ENCODE assay signal across 8 mouse cellular contexts in the genomic region with DNA sequence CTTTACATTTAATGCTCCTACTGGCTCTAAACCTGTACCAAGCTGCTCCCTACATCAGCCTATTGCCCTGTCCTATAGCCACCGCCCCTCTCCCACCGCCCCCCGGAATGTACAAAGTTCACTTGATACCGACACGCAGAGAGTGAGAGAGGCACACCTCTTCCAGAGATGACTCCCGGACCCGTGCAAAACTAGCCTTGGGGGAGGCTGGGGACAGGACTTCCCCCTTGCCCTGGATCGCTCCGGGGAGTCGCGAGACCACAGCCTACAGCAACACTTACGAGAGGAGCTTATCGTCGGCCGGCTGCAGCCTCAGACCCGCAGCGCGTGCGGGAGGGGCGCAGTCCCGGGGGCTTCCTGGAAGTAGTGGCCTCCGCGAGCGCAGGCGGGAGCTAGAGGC. TPM values are rescaled to one million over a fixed set of nuclear protein-coding genes. Genes with fewer than 3 reads are reported as not detected.
DNase-seq lines count a peak whose midpoint lies in the region; ATAC-seq and TF ChIP-seq lines count a peak whose summit lies in the region.

No protein-coding gene starts in this region.

- no peaks in the 10 kb centered on the region for H3K27me3 ChIP-seq in kidney, embryonic 15.5 days
- no peaks in the 10 kb centered on the region for H3K27me3 ChIP-seq in heart, postnatal 0 days (ENCODE audit: control insufficient read depth, insufficient read depth, low read length)
- no peaks in the 10 kb centered on the region for H3K27me3 ChIP-seq in liver, embryonic 15.5 days

- DNase-seq in kidney, postnatal 25 days = no peak
- peak; percentile 65 for DNase-seq in ZHBTc4 (ENCODE audit: low read depth, low spot score)
- DNase-seq in heart, postnatal 0 days (ENCODE audit: low spot score) = peak; percentile 29
- no peak for DNase-seq in Muller cell, postnatal 12 days (ENCODE audit: inconsistent ontology term)
- no peak for DNase-seq in left cerebral cortex, postnatal 10 days (ENCODE audit: extremely low spot score in 1 of 2, low spot score in 2 of 2)
- no peak for DNase-seq in cerebellum, adult 9-11 months

- peak; percentile 6 for ATAC-seq in kidney, embryonic 15.5 days (replicated peaks; ENCODE audit: low FRiP score)
- ATAC-seq in heart, postnatal 0 days (ENCODE audit: insufficient read depth, low read depth) = no peak
- ATAC-seq in liver, embryonic 15.5 days (ENCODE audit: insufficient read depth) = peak; percentile 4

- peaks cover 29% of the 10 kb centered on the region for H3K36me3 ChIP-seq in kidney, embryonic 15.5 days
- H3K36me3 ChIP-seq in heart, postnatal 0 days (replicated peaks; ENCODE audit: control insufficient read depth, insufficient read depth, low read length) = 0 out of 2 replicates have a peak, but pooled peaks cover 4% of the 10 kb centered on the region
- no peaks in the 10 kb centered on the region for H3K36me3 ChIP-seq in liver, embryonic 15.5 days (replicated peaks)

- peak overlapping the region; percentile 84 for H3K9ac ChIP-seq in kidney, embryonic 15.5 days
- H3K9ac ChIP-seq in heart, postnatal 0 days (replicated peaks; ENCODE audit: low read depth, low read length) = peak overlapping the region; percentile 71
- peak overlapping the region; percentile 69 for H3K9ac ChIP-seq in liver, embryonic 15.5 days

- peak overlapping the region; percentile 84 for H3K4me2 ChIP-seq in kidney, embryonic 15.5 days
- H3K4me2 ChIP-seq in heart, postnatal 0 days (ENCODE audit: low read depth, low read length) = peak overlapping the region; percentile 78
- H3K4me2 ChIP-seq in liver, embryonic 15.5 days = peak overlapping the region; percentile 95

- H3K9me3 ChIP-seq in kidney, embryonic 15.5 days (replicated peaks) = no peaks in the 10 kb centered on the region
- H3K9me3 ChIP-seq in heart, postnatal 0 days (replicated peaks; ENCODE audit: control insufficient read depth, low read length) = no peaks in the 10 kb centered on the region
- no peaks in the 10 kb centered on the region for H3K9me3 ChIP-seq in liver, embryonic 15.5 days (replicated peaks)

- H3K4me1 ChIP-seq in kidney, embryonic 15.5 days = peaks cover 48% of the 10 kb centered on the region
- peaks cover 16% of the 10 kb centered on the region for H3K4me1 ChIP-seq in heart, postnatal 0 days (ENCODE audit: control insufficient read depth, insufficient read depth)
- peaks cover 68% of the 10 kb centered on the region for H3K4me1 ChIP-seq in liver, embryonic 15.5 days (replicated peaks)

- under 1% methylated on average over 25 of the region's 25 CpGs for WGBS in kidney, embryonic 15.5 days
- WGBS in heart, postnatal 0 days = under 1% methylated on average over 25 of the region's 25 CpGs
- under 1% methylated on average over 25 of the region's 25 CpGs for WGBS in liver, embryonic 15.5 days (ENCODE audit: insufficient replicate concordance)

- intact Hi-C loops in left cerebral cortex, postnatal 10 days (cut with DNase I) = no loop called here

- TF ChIP-seq EP300 in heart, postnatal 0 days (IDR thresholded peaks at IDR 0.05; ENCODE audit: low read depth) = no peak

- no peak for TF ChIP-seq CTCF in heart, postnatal 0 days (IDR thresholded peaks at IDR 0.05; ENCODE audit: low read depth)

- H3K4me3 ChIP-seq in kidney, embryonic 15.5 days (replicated peaks) = peak overlapping the region; percentile 71
- peak overlapping the region; percentile 63 for H3K4me3 ChIP-seq in heart, postnatal 0 days (ENCODE audit: low read depth, low read length)
- peak overlapping the region; percentile 70 for H3K4me3 ChIP-seq in liver, embryonic 15.5 days (replicated peaks)

- H3K27ac ChIP-seq in kidney, embryonic 15.5 days = peak overlapping the region; percentile 95
- peak overlapping the region; percentile 53 for H3K27ac ChIP-seq in heart, postnatal 0 days (ENCODE audit: low read depth)
- peak overlapping the region; percentile 86 for H3K27ac ChIP-seq in liver, embryonic 15.5 days (replicated peaks)

RNA-seq across cellular contexts. Expression of gene Iqce, which starts 0.5 kb away (rescaled TPM):
- polyA plus RNA-seq in kidney, embryonic 15.5 days (2015; fragmentation: Nextera tagmentation; extraction: Ambion mirVana) = 25.7 and 29.3 TPM in 2 replicates
- total RNA-seq in heart, postnatal 0 days (2014; rRNA removed; ENCODE audit: low replicate concordance) = 3.8 and 9.6 TPM in 2 replicates
- polyA plus RNA-seq in heart, postnatal 0 days (2015; fragmentation: Nextera tagmentation; extraction: Ambion mirVana) = 4.8 and 5.1 TPM in 2 replicates
- 4.1 and 4.2 TPM in 2 replicates for polyA plus RNA-seq in liver, embryonic 15.5 days (2015; fragmentation: Nextera tagmentation; extraction: Ambion mirVana)
- total RNA-seq in left cerebral cortex, postnatal 10 days (2021) = 10 to 100 TPM; 50.8 to 60.9 TPM

RNA-seq across cellular contexts. Expression of gene Brat1, which starts 3.1 kb away (rescaled TPM):
- polyA plus RNA-seq in kidney, embryonic 15.5 days (2015; fragmentation: Nextera tagmentation; extraction: Ambion mirVana) = 21.5 and 25.0 TPM in 2 replicates
- 19.3 and 25.0 TPM in 2 replicates for total RNA-seq in heart, postnatal 0 days (2014; rRNA removed; ENCODE audit: low replicate concordance)
- polyA plus RNA-seq in heart, postnatal 0 days (2015; fragmentation: Nextera tagmentation; extraction: Ambion mirVana) = 9.5 and 10.6 TPM in 2 replicates
- polyA plus RNA-seq in liver, embryonic 15.5 days (2015; fragmentation: Nextera tagmentation; extraction: Ambion mirVana) = 7.2 and 7.5 TPM in 2 replicates
- total RNA-seq in left cerebral cortex, postnatal 10 days (2021) = 10 to 100 TPM; 26.5 to 28.8 TPM

RNA-seq across cellular contexts. Expression of gene Amz1, which starts 22.3 kb away (rescaled TPM):
- polyA plus RNA-seq in kidney, embryonic 15.5 days (2015; fragmentation: Nextera tagmentation; extraction: Ambion mirVana) = 2.1 TPM in 2 replicates
- total RNA-seq in heart, postnatal 0 days (2014; rRNA removed; ENCODE audit: low replicate concordance) = 0.08 and 0.15 TPM in 2 replicates
- polyA plus RNA-seq in heart, postnatal 0 days (2015; fragmentation: Nextera tagmentation; extraction: Ambion mirVana) = 0.81 and 0.94 TPM in 2 replicates
- 1.4 and 1.7 TPM in 2 replicates for polyA plus RNA-seq in liver, embryonic 15.5 days (2015; fragmentation: Nextera tagmentation; extraction: Ambion mirVana)
- 10 to 100 TPM; 24.0 to 25.3 TPM for total RNA-seq in left cerebral cortex, postnatal 10 days (2021)

RNA-seq across cellular contexts. Expression of gene Ttyh3, which starts 52.8 kb away (rescaled TPM):
- 32.3 and 39.9 TPM in 2 replicates for polyA plus RNA-seq in kidney, embryonic 15.5 days (2015; fragmentation: Nextera tagmentation; extraction: Ambion mirVana)
- total RNA-seq in heart, postnatal 0 days (2014; rRNA removed; ENCODE audit: low replicate concordance) = 53.2 and 55.2 TPM in 2 replicates
- polyA plus RNA-seq in heart, postnatal 0 days (2015; fragmentation: Nextera tagmentation; extraction: Ambion mirVana) = 8.5 and 8.9 TPM in 2 replicates
- 6.7 and 7.6 TPM in 2 replicates for polyA plus RNA-seq in liver, embryonic 15.5 days (2015; fragmentation: Nextera tagmentation; extraction: Ambion mirVana)
- 100 to 1,000 TPM; 319 to 338 TPM for total RNA-seq in left cerebral cortex, postnatal 10 days (2021)

Comparison
In these comparisons a context has a peak if more than half of its experiments do, and no peak if none do; other contexts are left out.
1. DNase-seq: peak in ZHBTc4 (single experiment) and heart, postnatal 0 days (single experiment); none in kidney, postnatal 25 days (0 of 2), Muller cell, postnatal 12 days (single experiment), left cerebral cortex, postnatal 10 days (0 of 2) and cerebellum, adult 9-11 months (single experiment).
2. Peak in every context shown above with its lines, with median percentiles within 50 percentile points of each other: H3K27ac ChIP-seq, H3K4me2 ChIP-seq, H3K4me3 ChIP-seq and H3K9ac ChIP-seq.